Mouse (Mus musculus) C2C12 (cell line): ENCODE measurements around the gene Robo3. TPM values are rescaled to one million over a fixed set of nuclear protein-coding genes. Genes with fewer than 3 reads are reported as not detected.

Source experiments
- H3K27me3 ChIP-seq: one replicate; pipeline ENCODE4 v1.6.1; 2011; ENCODE audit not compliant: control insufficient read depth, insufficient read depth, insufficient read length
- H3K36me3 ChIP-seq: one replicate; pipeline ENCODE4 v1.6.1; 2011; ENCODE audit not compliant: control insufficient read depth, insufficient read depth
- H3K4me3 ChIP-seq: one replicate; pipeline ENCODE4 v1.5.1; 2011; ENCODE audit warnings: mild to moderate bottlenecking, control low read depth; ENCODE audit not compliant: poor library complexity, insufficient read depth, severe bottlenecking
- H3K79me2 ChIP-seq: one replicate; pipeline ENCODE4 v1.6.1; 2011; ENCODE audit not compliant: control insufficient read depth, insufficient read depth
- H3K79me3 ChIP-seq: one replicate; pipeline ENCODE4 v1.6.1; 2011; ENCODE audit warnings: low read depth, control low read depth
- H3ac ChIP-seq: one replicate; pipeline ENCODE3; 2011; ENCODE audit warnings: low read depth; ENCODE audit not compliant: control insufficient read depth, insufficient read length
- CEBPB ChIP-seq: IDR thresholded peaks from one replicate; pipeline ENCODE4 v1.6.1; 2011; ENCODE audit warnings: low read depth, mild to moderate bottlenecking, control low read depth, moderate library complexity
- CTCF ChIP-seq: IDR thresholded peaks from one replicate; pipeline ENCODE4 v1.5.1; 2011; ENCODE audit not compliant: control insufficient read depth, insufficient read depth, insufficient read length
- FOSL1 ChIP-seq: IDR thresholded peaks from one replicate; pipeline ENCODE4 v1.8.0; 2011; ENCODE audit warnings: mild to moderate bottlenecking, low read length; ENCODE audit not compliant: poor library complexity, insufficient read depth, severe bottlenecking
- MAX ChIP-seq: IDR thresholded peaks from one replicate; pipeline ENCODE4 v1.6.1; 2011; ENCODE audit warnings: mild to moderate bottlenecking, control low read depth
- MYOD1 ChIP-seq: IDR thresholded peaks from one replicate; pipeline ENCODE4 v1.6.1; 2011; ENCODE audit warnings: low read depth; ENCODE audit not compliant: control insufficient read depth, insufficient read length
- MYOG ChIP-seq: IDR thresholded peaks from one replicate; pipeline ENCODE4 v1.6.1; 2011; ENCODE audit not compliant: control insufficient read depth, insufficient read length; ENCODE audit errors: extremely low read depth
- USF1 ChIP-seq: IDR thresholded peaks from one replicate; pipeline ENCODE4 v1.6.1; 2011; ENCODE audit warnings: low read depth, mild to moderate bottlenecking, control low read depth, moderate library complexity
- polyA plus RNA-seq: library from polyadenylated mRNA; unstranded; fragments of >200 nt; fragmentation: generic; extraction: Trizol; gene quantifications from one replicate; pipeline ENCODE4 v1.2.1, GENCODE M21; 2012; ENCODE audit warnings: missing spikeins

Robo3 gene
- polyA plus RNA-seq, 1 experiment = 0.18 TPM

GRCm38 (mm10) chr9:37420676-37421075, 12.4 kb downstream of the Robo3 start:
- Histone ChIP-seq H3K79me2 (no peaks in the 10 kb centered on the region), H3ac (no peak overlapping the region), H3K36me3 (no peaks in the 10 kb centered on the region), H3K79me3 (no peaks in the 10 kb centered on the region), H3K27me3 (peaks cover 9% of the 10 kb centered on the region), H3K4me3 (no peak overlapping the region)
- TF ChIP-seq CTCF = peak; percentile 3
- no peak for TF ChIP-seq MAX

GRCm38 (mm10) chr9:37418791-37419190, 14.3 kb downstream of the Robo3 start:
- no peaks in the 10 kb centered on the region for H3K36me3 ChIP-seq
- no peak for TF ChIP-seq MYOD1
- TF ChIP-seq MAX = no peak
- TF ChIP-seq CEBPB = no peak
- TF ChIP-seq MYOG = no peak
- TF ChIP-seq FOSL1 = no peak
- TF ChIP-seq USF1 = no peak
- no peak for TF ChIP-seq CTCF
- H3K27me3 ChIP-seq = peaks cover 4% of the 10 kb centered on the region
- H3K4me3 ChIP-seq = no peak overlapping the region
- H3K79me3 ChIP-seq = no peaks in the 10 kb centered on the region
- H3K79me2 ChIP-seq = no peaks in the 10 kb centered on the region
- H3ac ChIP-seq = no peak overlapping the region

- H3K79me3 ChIP-seq = no peaks in the 10 kb centered on the region
- H3K27me3 ChIP-seq = peaks cover 19% of the 10 kb centered on the region
- H3K4me3 ChIP-seq = no peak overlapping the region
- no peak overlapping the region for H3ac ChIP-seq
- no peaks in the 10 kb centered on the region for H3K36me3 ChIP-seq
- no peaks in the 10 kb centered on the region for H3K79me2 ChIP-seq
- TF ChIP-seq MYOD1 (no peak), FOSL1 (no peak), MAX (no peak), CTCF (no peak), MYOG (no peak), CEBPB (no peak), USF1 (no peak)
These were observed 18.4 kb downstream of the Robo3 start for GRCm38 (mm10) chr9:37414666-37415065.

DNA sequence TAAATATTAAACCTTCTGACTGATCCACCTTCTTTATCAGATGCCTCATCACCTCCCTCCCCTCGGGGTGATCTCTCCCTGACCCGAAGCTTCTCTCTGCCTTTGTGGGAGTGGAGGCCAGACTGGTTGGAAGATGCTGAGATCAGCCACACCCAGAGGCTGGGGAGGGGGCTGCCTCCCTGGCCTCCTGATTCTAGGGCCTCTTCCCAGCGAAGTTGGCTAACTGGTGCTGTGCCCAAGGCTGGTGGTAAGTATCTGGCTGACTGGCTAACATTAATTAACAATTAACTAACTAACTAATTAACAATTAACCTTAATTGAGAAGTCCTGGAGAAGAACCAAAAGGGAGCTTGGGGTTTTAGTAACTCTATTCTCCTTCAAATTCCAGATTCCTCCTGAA, 20.1 kb downstream of the Robo3 start:
- Histone ChIP-seq H3K79me2 (no peaks in the 10 kb centered on the region), H3K36me3 (no peaks in the 10 kb centered on the region), H3K4me3 (no peak overlapping the region), H3K27me3 (peaks cover 26% of the 10 kb centered on the region), H3K79me3 (no peaks in the 10 kb centered on the region), H3ac (no peak overlapping the region)
- no peak for TF ChIP-seq MYOD1
- no peak for TF ChIP-seq CEBPB
- no peak for TF ChIP-seq USF1
- TF ChIP-seq MYOG = no peak
- TF ChIP-seq MAX = no peak
- TF ChIP-seq CTCF = no peak
- TF ChIP-seq FOSL1 = no peak

- H3ac ChIP-seq = no peak overlapping the region
- TF ChIP-seq CTCF (no peak), MYOG (no peak), MAX (no peak), USF1 (no peak), FOSL1 (no peak), MYOD1 (no peak), CEBPB (no peak)
These were observed 23.2 kb downstream of the Robo3 start for GRCm38 (mm10) chr9:37409698-37410445.

GRCm38 (mm10) chr9:37407850-37408502, 25.1 kb downstream of the Robo3 start:
- H3K36me3 ChIP-seq = no peaks in the 10 kb centered on the region
- H3ac ChIP-seq = no peak overlapping the region
- no peaks in the 10 kb centered on the region for H3K79me3 ChIP-seq
- H3K27me3 ChIP-seq = peaks cover 59% of the 10 kb centered on the region
- H3K4me3 ChIP-seq = no peak overlapping the region
- TF ChIP-seq USF1 = no peak
- no peak for TF ChIP-seq MYOD1
- no peak for TF ChIP-seq FOSL1
- no peak for TF ChIP-seq CTCF
- TF ChIP-seq MAX = no peak
- no peak for TF ChIP-seq CEBPB
- no peak for TF ChIP-seq MYOG
- H3K79me2 ChIP-seq = no peaks in the 10 kb centered on the region

More at GRCm38 (mm10) chr9:37409698-37410445, 23.2 kb downstream of the Robo3 start:
- Histone ChIP-seq H3K79me3 (no peaks in the 10 kb centered on the region), H3K27me3 (peaks cover 40% of the 10 kb centered on the region), H3K79me2 (no peaks in the 10 kb centered on the region), H3K4me3 (no peak overlapping the region), H3K36me3 (no peaks in the 10 kb centered on the region)
